In the genomic region with DNA sequence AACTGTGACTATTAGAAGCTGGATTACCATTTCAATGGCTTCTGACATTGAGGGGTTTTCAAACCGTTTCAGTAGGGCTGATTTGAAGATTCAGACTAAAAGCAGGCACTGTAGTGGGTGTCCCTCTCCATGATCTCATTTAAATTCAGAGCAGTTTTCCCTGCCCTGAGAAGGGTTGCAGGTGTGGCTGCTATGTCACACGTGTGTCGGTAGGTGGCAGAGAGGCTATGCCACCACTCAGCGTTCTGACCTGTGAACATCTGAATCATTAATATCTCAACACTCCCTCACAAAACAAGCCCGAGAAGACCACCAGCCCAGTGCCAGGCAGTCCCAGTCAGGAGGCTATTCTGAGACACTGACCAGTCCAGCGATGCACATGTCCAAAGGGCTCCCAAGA, we compare ENCODE assay signal across 10 mouse cellular contexts.
A peak's percentile ranks its signal among the peaks of the same experiment; 100 is the strongest.
DNase-seq lines count a peak whose midpoint lies in the region; ATAC-seq and TF ChIP-seq lines count a peak whose summit lies in the region.
"Had no signal": no experiment of that assay in that cellular context is flagged by ENCODE, and none has a peak within 500 bp of the region (broad histone marks: within the 10 kb centered on the region; RNA-seq: fewer than 3 reads in every experiment).

No protein-coding gene starts in this region.

- H3K4me1 ChIP-seq in lung, adult 2 months (ENCODE audit: control insufficient read depth, insufficient read depth, low read length): no peaks in the 10 kb centered on the region
- no peaks in the 10 kb centered on the region for H3K4me1 ChIP-seq in ES-Bruce4 (ENCODE audit: control insufficient read depth, insufficient read depth, low read length)

- TF ChIP-seq CTCF in gastrocnemius, adult 2 months (IDR thresholded peaks at IDR 0.05): peak; percentile 49
- peak; percentile 51 for TF ChIP-seq CTCF in lung, adult 2 months (IDR thresholded peaks at IDR 0.05; ENCODE audit: insufficient read depth, low read length)
- peak; percentile 54 for TF ChIP-seq CTCF in ES-Bruce4 (IDR thresholded peaks at IDR 0.05; ENCODE audit: low read depth, low read length)

- no peak overlapping the region for H3K27ac ChIP-seq in gastrocnemius, adult 2 months
- H3K27ac ChIP-seq in ES-Bruce4 (ENCODE audit: insufficient read depth, low read length): no peak overlapping the region
- H3K27ac ChIP-seq: limb, embryonic 10.5 days had no signal

- H3K9ac ChIP-seq in ES-Bruce4 (ENCODE audit: low read depth, poor library complexity, severe bottlenecking): no peak overlapping the region

- DNase-seq in gastrocnemius, adult 2 months: no peak
- DNase-seq in gastrocnemius, adult 8-10 months (ENCODE audit: low spot score in 2 of 2): no peak
- DNase-seq in lung, adult 2 months: no peak
- DNase-seq in lung, postnatal 14 days: no peak
- DNase-seq in testis, postnatal 14 days (ENCODE audit: low spot score): no peak
- DNase-seq in gastrocnemius, postnatal 36 days: no peak
- DNase-seq: thymus, postnatal 14 days had no signal

- H3K4me3 ChIP-seq in gastrocnemius, adult 2 months: no peak overlapping the region
- no peak overlapping the region for H3K4me3 ChIP-seq in lung, adult 2 months (replicated peaks; ENCODE audit: extremely low read depth, low read depth, low read length)
- no peak overlapping the region for H3K4me3 ChIP-seq in ES-Bruce4 (ENCODE audit: low read depth, low read length)
- H3K4me3 ChIP-seq: limb, embryonic 10.5 days had no signal

- H3K9me3 ChIP-seq in ES-Bruce4 (replicated peaks; ENCODE audit: control insufficient read depth, insufficient read depth, low read length, poor library complexity, severe bottlenecking): no peaks in the 10 kb centered on the region
- H3K9me3 ChIP-seq: limb, embryonic 10.5 days had no signal

- WGBS in lung, adult 2 months: 37% methylated on average over 6 of the region's 6 CpGs

- H3K27me3 ChIP-seq in ES-Bruce4 (ENCODE audit: control insufficient read depth, insufficient read depth, low read length, poor library complexity, severe bottlenecking): no peaks in the 10 kb centered on the region

- no peaks in the 10 kb centered on the region for H3K36me3 ChIP-seq in ES-Bruce4 (ENCODE audit: control insufficient read depth, insufficient read depth, low read length, poor library complexity, severe bottlenecking)
- H3K36me3 ChIP-seq: limb, embryonic 10.5 days had no signal

- ATAC-seq in granulocyte monocyte progenitor cell, adult 5-6 weeks (replicated peaks; ENCODE audit: poor library complexity, severe bottlenecking): peak; percentile 35; the same call in 1 of the 2 replicates

- no peak for TF ChIP-seq POLR2A in lung, adult 2 months (IDR thresholded peaks at IDR 0.05; ENCODE audit: borderline replicate concordance, extremely low read depth, low read depth, low read length)
- TF ChIP-seq POLR2A in ES-Bruce4 (IDR thresholded peaks at IDR 0.05; ENCODE audit: insufficient read depth, low read length): no peak

- intact Hi-C loops in gastrocnemius, adult 2 months (cut with DNase I): no loop called here
- intact Hi-C loops in gastrocnemius, postnatal 36 days (cut with DNase I): no loop called here

- TF ChIP-seq EP300 in ES-Bruce4 (IDR thresholded peaks at IDR 0.05; ENCODE audit: insufficient read depth, low read depth, low read length): no peak
